9 mouse cellular contexts compared by ENCODE assay signal in genomic region chr8:84745032-84745925, GRCm38 (mm10). TPM values are rescaled to one million over a fixed set of nuclear protein-coding genes. Genes with fewer than 3 reads are reported as not detected.
A peak's percentile ranks its signal among the peaks of the same experiment; 100 is the strongest.
DNase-seq lines count a peak whose midpoint lies in the region; ATAC-seq lines count a peak whose summit lies in the region.
"Had no signal": no experiment of that assay in that cellular context is flagged by ENCODE, and none has a peak within 500 bp of the region (broad histone marks: within the 10 kb centered on the region; RNA-seq: fewer than 3 reads in every experiment).

No protein-coding gene starts in this region.

- no peak overlapping the region; the same call in 1 of the 2 replicates for H3K4me2 ChIP-seq in kidney, embryonic 16.5 days (replicated peaks; ENCODE audit: low read depth, low read length)
- H3K4me2 ChIP-seq in midbrain, embryonic 13.5 days (replicated peaks): no peak overlapping the region

- DNase-seq in kidney, adult 8-10 months: no peak
- DNase-seq in embryonic facial prominence, embryonic 10.5 days (ENCODE audit: low spot score): peak; percentile 86
- peak; percentile 60 for DNase-seq in induced T-regulatory cell, adult 2 months (ENCODE audit: low read depth)
- DNase-seq in cerebellum, postnatal 36 days: no peak
- no peak for DNase-seq in urinary bladder, postnatal 4 days (ENCODE audit: low spot score in 2 of 2)
- DNase-seq in layer of hippocampus, adult 9-10 months (ENCODE audit: low spot score): no peak

- no peak for ATAC-seq in kidney, embryonic 16.5 days (ENCODE audit: low FRiP score, low TSS enrichment)
- ATAC-seq in midbrain, embryonic 13.5 days: no peak

- no peaks in the 10 kb centered on the region for H3K36me3 ChIP-seq in kidney, embryonic 16.5 days (ENCODE audit: insufficient read depth, low read length)
- H3K36me3 ChIP-seq in embryonic facial prominence, embryonic 10.5 days (replicated peaks): no peaks in the 10 kb centered on the region
- H3K36me3 ChIP-seq in midbrain, embryonic 13.5 days: no peaks in the 10 kb centered on the region

- no peaks in the 10 kb centered on the region for H3K9me3 ChIP-seq in kidney, embryonic 16.5 days (ENCODE audit: low read length)
- H3K9me3 ChIP-seq in embryonic facial prominence, embryonic 10.5 days: no peaks in the 10 kb centered on the region
- no peaks in the 10 kb centered on the region for H3K9me3 ChIP-seq in midbrain, embryonic 13.5 days
- H3K9me3 ChIP-seq: megakaryocyte, embryonic 14.5 days had no signal

- H3K27me3 ChIP-seq in kidney, embryonic 16.5 days (ENCODE audit: insufficient read depth, low read length): peaks cover 90% of the 10 kb centered on the region
- H3K27me3 ChIP-seq in embryonic facial prominence, embryonic 10.5 days (replicated peaks; ENCODE audit: low read depth, poor library complexity, severe bottlenecking): peaks cover 100% of the 10 kb centered on the region
- peaks cover 99% of the 10 kb centered on the region for H3K27me3 ChIP-seq in midbrain, embryonic 13.5 days

- H3K4me3 ChIP-seq in kidney, embryonic 16.5 days (ENCODE audit: low read length): no peak overlapping the region
- H3K4me3 ChIP-seq in embryonic facial prominence, embryonic 10.5 days: peak overlapping the region; percentile 48
- H3K4me3 ChIP-seq in midbrain, embryonic 13.5 days (replicated peaks): no peak overlapping the region
- H3K4me3 ChIP-seq: megakaryocyte, embryonic 14.5 days had no signal

- 6% methylated on average over 17 of the region's 17 CpGs for WGBS in kidney, embryonic 16.5 days
- WGBS in embryonic facial prominence, embryonic 10.5 days: under 1% methylated on average over 17 of the region's 17 CpGs
- 5% methylated on average over 17 of the region's 17 CpGs for WGBS in midbrain, embryonic 13.5 days

- H3K27ac ChIP-seq in kidney, embryonic 16.5 days (ENCODE audit: low read length): peak overlapping the region; percentile 43; the same call in 1 of the 2 replicates
- H3K27ac ChIP-seq in embryonic facial prominence, embryonic 10.5 days (replicated peaks): peak overlapping the region; percentile 90
- H3K27ac ChIP-seq in midbrain, embryonic 13.5 days: no peak overlapping the region; the same call in none of the 2 replicates

- peak overlapping the region; percentile 26; the same call in 1 of the 2 replicates for H3K9ac ChIP-seq in kidney, embryonic 16.5 days (replicated peaks; ENCODE audit: low read length)
- peak overlapping the region; percentile 36; the same call in 1 of the 2 replicates for H3K9ac ChIP-seq in midbrain, embryonic 13.5 days (replicated peaks)

- H3K4me1 ChIP-seq in kidney, embryonic 16.5 days (ENCODE audit: insufficient read depth, low read length): peaks cover 59% of the 10 kb centered on the region
- peaks cover 77% of the 10 kb centered on the region for H3K4me1 ChIP-seq in embryonic facial prominence, embryonic 10.5 days
- H3K4me1 ChIP-seq in midbrain, embryonic 13.5 days (replicated peaks): peaks cover 74% of the 10 kb centered on the region

RNA-seq across cellular contexts. Expression of gene G430095P16Rik, which starts 22.5 kb away (rescaled TPM):
- polyA plus RNA-seq in kidney, embryonic 16.5 days (2015; fragmentation: Nextera tagmentation; extraction: Ambion mirVana): 2.3 and 2.8 TPM in 2 replicates
- polyA plus RNA-seq in embryonic facial prominence, embryonic 10.5 days (2016; fragmentation: Nextera tagmentation; extraction: Ambion mirVana): 1.6 and 3.6 TPM in 2 replicates
- polyA plus RNA-seq in midbrain, embryonic 13.5 days (2015; fragmentation: Nextera tagmentation; extraction: Ambion mirVana): 1.3 and 1.9 TPM in 2 replicates

RNA-seq across cellular contexts. Expression of gene Lyl1, which starts 44.0 kb away (rescaled TPM):
- polyA plus RNA-seq in kidney, embryonic 16.5 days (2015; fragmentation: Nextera tagmentation; extraction: Ambion mirVana): 7.9 and 8.1 TPM in 2 replicates
- polyA plus RNA-seq in embryonic facial prominence, embryonic 10.5 days (2016; fragmentation: Nextera tagmentation; extraction: Ambion mirVana): 4.3 and 5.5 TPM in 2 replicates
- polyA plus RNA-seq in midbrain, embryonic 13.5 days (2015; fragmentation: Nextera tagmentation; extraction: Ambion mirVana): 2.1 and 2.4 TPM in 2 replicates

RNA-seq across cellular contexts. Expression of gene Nfix, which starts 54.9 kb away (rescaled TPM):
- polyA plus RNA-seq in kidney, embryonic 16.5 days (2015; fragmentation: Nextera tagmentation; extraction: Ambion mirVana): 14.8 and 15.9 TPM in 2 replicates
- 0.29 and 0.77 TPM in 2 replicates for polyA plus RNA-seq in embryonic facial prominence, embryonic 10.5 days (2016; fragmentation: Nextera tagmentation; extraction: Ambion mirVana)
- 22.4 and 28.4 TPM in 2 replicates for polyA plus RNA-seq in midbrain, embryonic 13.5 days (2015; fragmentation: Nextera tagmentation; extraction: Ambion mirVana)

RNA-seq across cellular contexts. Expression of gene Nacc1, which starts 57.6 kb away (rescaled TPM):
- polyA plus RNA-seq in kidney, embryonic 16.5 days (2015; fragmentation: Nextera tagmentation; extraction: Ambion mirVana): 22.5 and 26.7 TPM in 2 replicates
- 30.4 and 30.8 TPM in 2 replicates for polyA plus RNA-seq in embryonic facial prominence, embryonic 10.5 days (2016; fragmentation: Nextera tagmentation; extraction: Ambion mirVana)
- 16.8 and 17.3 TPM in 2 replicates for polyA plus RNA-seq in midbrain, embryonic 13.5 days (2015; fragmentation: Nextera tagmentation; extraction: Ambion mirVana)

RNA-seq across cellular contexts. Expression of gene Trmt1, which starts 59.2 kb away (rescaled TPM):
- 81.5 and 82.9 TPM in 2 replicates for polyA plus RNA-seq in kidney, embryonic 16.5 days (2015; fragmentation: Nextera tagmentation; extraction: Ambion mirVana)
- polyA plus RNA-seq in embryonic facial prominence, embryonic 10.5 days (2016; fragmentation: Nextera tagmentation; extraction: Ambion mirVana): 69.1 and 71.2 TPM in 2 replicates
- 50.1 and 55.7 TPM in 2 replicates for polyA plus RNA-seq in midbrain, embryonic 13.5 days (2015; fragmentation: Nextera tagmentation; extraction: Ambion mirVana)

Comparison
In these comparisons a context has a peak if more than half of its experiments do, and no peak if none do; other contexts are left out.
1. DNase-seq: peak in embryonic facial prominence, embryonic 10.5 days (single experiment) and induced T-regulatory cell, adult 2 months (single experiment); none in kidney, adult 8-10 months (0 of 2), cerebellum, postnatal 36 days (0 of 2), urinary bladder, postnatal 4 days (0 of 2) and layer of hippocampus, adult 9-10 months (single experiment).